Mouse (Mus musculus) bone marrow macrophage, adult 2 months (primary cell): ENCODE results near the gene Th.

Experiments used
- CTCF ChIP-seq: IDR thresholded peaks from 2 replicates; pipeline ENCODE4 v1.5.1; 2012; ENCODE audit warnings: low read depth, mild to moderate bottlenecking, low read length, moderate library complexity
- POLR2A ChIP-seq: IDR thresholded peaks from 2 replicates; pipeline ENCODE4 v1.6.1; 2012; ENCODE audit warnings: mild to moderate bottlenecking, low read depth, low read length, borderline replicate concordance

GRCm38 (mm10) chr7:142929516-142929915 lies 1.4 kb downstream of the Th start:
- no peak for TF ChIP-seq CTCF
- no peak for TF ChIP-seq POLR2A
